Mouse (Mus musculus): Measurements from ENCODE around the gene Zfp575.
A peak's percentile ranks its signal among the peaks of the same experiment; 100 is the strongest.

- TF ChIP-seq CTCF (conservative IDR thresholded peaks at IDR 0.05; ENCODE audit: low read length) (peak; percentile 50), NANOG (IDR thresholded peaks at IDR 0.05; ENCODE audit: borderline replicate concordance, low read length) (no peak)
Measured at GRCm38 (mm10) chr7:24622967-24623366, 35.5 kb upstream of the Zfp575 start.

Measured in E14TG2a.4 (cell line).